Mouse (Mus musculus): ENCODE measurements at regions not wholly inside any gene's neighbourhood (a gene's known extent, or its start where the extent isn't known, plus 50 kb on each side); places are given as distances from the start of the nearest gene placed in this dataset.

GRCm38 (mm10) chr3:140179471-140179870, 974.0 kb downstream of the Stpg2 start:
- 84% methylated on average over 2 of the region's 2 CpGs for WGBS
- ATAC-seq (ENCODE audit: low read depth) (no peak), DNase-seq (ENCODE audit: low spot score) (no peak)
- no peaks in the 10 kb centered on the region for H3K36me3 ChIP-seq (ENCODE audit: control insufficient read depth, insufficient read depth, low read length)
- H3K4me2 ChIP-seq (ENCODE audit: low read depth, low read length) = no peak overlapping the region
- H3K9ac ChIP-seq (ENCODE audit: low read depth, low read length) = no peak overlapping the region
- H3K27ac ChIP-seq (replicated peaks; ENCODE audit: low read depth, low read length) = no peak overlapping the region
- no peaks in the 10 kb centered on the region for H3K4me1 ChIP-seq (ENCODE audit: control insufficient read depth, insufficient read depth, low read length)
- no peak overlapping the region for H3K4me3 ChIP-seq (ENCODE audit: low read depth, low read length)
- H3K27me3 ChIP-seq (replicated peaks; ENCODE audit: control insufficient read depth, insufficient read depth, low read length) = no peaks in the 10 kb centered on the region
- H3K9me3 ChIP-seq (ENCODE audit: control insufficient read depth, low read length) = no peaks in the 10 kb centered on the region

GRCm38 (mm10) chr3:140182690-140183089, 977.2 kb downstream of the Stpg2 start:
- Histone ChIP-seq H3K9me3 (ENCODE audit: control insufficient read depth, low read length) (no peaks in the 10 kb centered on the region), H3K27ac (replicated peaks; ENCODE audit: low read depth, low read length) (no peak overlapping the region), H3K27me3 (replicated peaks; ENCODE audit: control insufficient read depth, insufficient read depth, low read length) (no peaks in the 10 kb centered on the region), H3K4me3 (ENCODE audit: low read depth, low read length) (no peak overlapping the region), H3K9ac (ENCODE audit: low read depth, low read length) (no peak overlapping the region), H3K36me3 (ENCODE audit: control insufficient read depth, insufficient read depth, low read length) (no peaks in the 10 kb centered on the region), H3K4me1 (ENCODE audit: control insufficient read depth, insufficient read depth, low read length) (peaks cover 5% of the 10 kb centered on the region; the same call in 1 of the 2 replicates), H3K4me2 (ENCODE audit: low read depth, low read length) (no peak overlapping the region)
- ATAC-seq (ENCODE audit: low read depth) (no peak), DNase-seq (ENCODE audit: low spot score) (no peak)
- WGBS = 74% methylated on average over 4 of the region's 4 CpGs

DNA sequence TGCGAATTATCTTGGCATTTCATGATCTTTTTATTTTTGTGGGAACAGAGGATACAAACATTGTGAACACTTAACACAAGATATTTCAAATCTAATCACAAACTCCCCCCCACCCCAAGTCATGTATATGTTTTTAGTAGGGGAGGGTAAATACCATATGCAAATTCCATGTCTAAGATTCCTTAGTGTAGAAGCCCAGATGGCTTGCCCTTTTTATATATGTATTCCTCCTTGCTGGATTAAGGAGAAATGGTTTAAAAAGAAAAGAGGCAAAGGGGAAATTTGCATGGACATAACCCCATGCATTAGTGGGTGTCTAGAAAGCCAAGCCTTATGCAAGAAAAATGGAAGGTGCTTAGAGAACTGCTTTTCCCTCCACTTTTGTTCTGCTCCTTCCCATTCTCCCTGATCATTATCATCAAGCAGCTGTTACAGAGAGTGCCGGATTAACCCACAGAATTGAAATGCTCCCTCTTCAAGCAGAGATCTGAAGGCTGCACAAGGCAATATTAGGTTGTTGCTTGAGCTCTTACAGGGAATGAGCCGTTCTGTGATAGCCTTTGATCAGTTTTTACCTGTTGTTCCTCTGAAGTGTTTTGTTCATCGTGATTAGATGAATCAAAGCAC, 979.5 kb downstream of the Stpg2 start:
- peaks cover 5% of the 10 kb centered on the region; the same call in 1 of the 2 replicates for H3K4me1 ChIP-seq (ENCODE audit: control insufficient read depth, insufficient read depth, low read length)
- no peaks in the 10 kb centered on the region for H3K36me3 ChIP-seq (ENCODE audit: control insufficient read depth, insufficient read depth, low read length)
- H3K27me3 ChIP-seq (replicated peaks; ENCODE audit: control insufficient read depth, insufficient read depth, low read length) = no peaks in the 10 kb centered on the region
- H3K4me3 ChIP-seq (ENCODE audit: low read depth, low read length) = no peak overlapping the region
- 55% methylated on average over 4 of the region's 4 CpGs for WGBS
- DNase-seq (ENCODE audit: low spot score) (no peak), ATAC-seq (ENCODE audit: low read depth) (no peak)
- H3K27ac ChIP-seq (replicated peaks; ENCODE audit: low read depth, low read length) = no peak overlapping the region
- H3K4me2 ChIP-seq (ENCODE audit: low read depth, low read length) = no peak overlapping the region
- H3K9ac ChIP-seq (ENCODE audit: low read depth, low read length) = no peak overlapping the region
- H3K9me3 ChIP-seq (ENCODE audit: control insufficient read depth, low read length) = no peaks in the 10 kb centered on the region

- H3K27ac ChIP-seq (replicated peaks; ENCODE audit: low read depth, low read length) = no peak overlapping the region
- DNase-seq (ENCODE audit: low spot score) (no peak), ATAC-seq (ENCODE audit: low read depth) (no peak)
- H3K36me3 ChIP-seq (ENCODE audit: control insufficient read depth, insufficient read depth, low read length) = no peaks in the 10 kb centered on the region
- H3K4me3 ChIP-seq (ENCODE audit: low read depth, low read length) = no peak overlapping the region
- H3K27me3 ChIP-seq (replicated peaks; ENCODE audit: control insufficient read depth, insufficient read depth, low read length) = no peaks in the 10 kb centered on the region
- no peaks in the 10 kb centered on the region for H3K4me1 ChIP-seq (ENCODE audit: control insufficient read depth, insufficient read depth, low read length)
- no peaks in the 10 kb centered on the region for H3K9me3 ChIP-seq (ENCODE audit: control insufficient read depth, low read length)
- no peak overlapping the region for H3K9ac ChIP-seq (ENCODE audit: low read depth, low read length)
- H3K4me2 ChIP-seq (ENCODE audit: low read depth, low read length) = no peak overlapping the region
Measured at GRCm38 (mm10) chr3:140205914-140206313, 1000.4 kb downstream of the Stpg2 start.

DNA sequence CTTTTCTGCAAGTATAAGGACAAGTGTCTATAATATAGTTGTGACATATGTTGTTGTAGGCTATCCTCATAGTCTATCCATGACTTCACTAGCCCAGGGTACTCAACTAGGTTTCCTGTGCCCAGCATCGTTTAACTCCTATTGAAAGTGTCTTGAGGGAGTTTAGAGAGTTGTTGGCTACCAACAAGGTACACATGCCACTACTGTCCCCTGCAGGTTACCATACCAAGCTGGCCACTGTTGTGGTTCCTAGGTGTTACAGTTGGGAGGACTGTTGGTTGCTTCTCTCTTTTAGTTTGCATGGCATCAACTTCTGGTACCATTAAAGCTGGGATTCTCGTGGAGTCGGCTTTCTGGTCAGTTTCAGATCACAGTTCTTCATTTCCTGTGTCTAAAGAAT, 990.7 kb downstream of the Pdha2 start:
- WGBS = 87% methylated on average over 3 of the region's 3 CpGs
- no peaks in the 10 kb centered on the region for H3K9me3 ChIP-seq (ENCODE audit: control insufficient read depth, low read length)

DNA sequence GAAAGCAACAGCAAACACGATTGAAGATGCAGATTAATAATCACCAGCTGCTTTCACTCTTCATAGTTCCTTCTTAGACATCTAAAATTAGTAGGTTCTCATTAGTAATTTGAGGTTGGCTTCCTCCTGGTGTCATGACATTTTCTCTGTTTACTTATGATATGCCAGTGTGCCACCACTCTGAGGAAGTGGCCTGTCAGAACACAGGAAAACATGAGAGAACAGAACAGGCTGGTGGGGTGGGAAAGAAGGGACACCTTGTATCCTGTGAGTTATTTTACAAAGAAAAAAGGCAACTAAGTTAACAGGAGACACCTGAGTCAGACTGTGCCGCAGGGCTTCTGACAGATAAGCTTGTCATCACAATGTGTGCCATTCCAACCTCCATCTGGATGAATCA, 981.4 kb downstream of the Pdha2 start:
- WGBS = 76% methylated on average over 2 of the region's 2 CpGs
- no peaks in the 10 kb centered on the region for H3K9me3 ChIP-seq (ENCODE audit: control insufficient read depth, low read length)
- no peak for DNase-seq (ENCODE audit: low spot score)
- H3K36me3 ChIP-seq (ENCODE audit: control insufficient read depth, insufficient read depth, low read length) = no peaks in the 10 kb centered on the region
- H3K4me2 ChIP-seq (ENCODE audit: low read depth, low read length) = no peak overlapping the region
- ATAC-seq (ENCODE audit: low read depth) = no peak
- H3K4me1 ChIP-seq (ENCODE audit: control insufficient read depth, insufficient read depth, low read length) = no peaks in the 10 kb centered on the region
- no peak overlapping the region for H3K4me3 ChIP-seq (ENCODE audit: low read depth, low read length)
- H3K9ac ChIP-seq (ENCODE audit: low read depth, low read length) = no peak overlapping the region
- no peak overlapping the region for H3K27ac ChIP-seq (replicated peaks; ENCODE audit: low read depth, low read length)
- H3K27me3 ChIP-seq (replicated peaks; ENCODE audit: control insufficient read depth, insufficient read depth, low read length) = no peaks in the 10 kb centered on the region

More for the DNA sequence above, 990.7 kb downstream of the Pdha2 start:
- Histone ChIP-seq H3K4me1 (ENCODE audit: control insufficient read depth, insufficient read depth, low read length) (no peaks in the 10 kb centered on the region), H3K4me2 (ENCODE audit: low read depth, low read length) (no peak overlapping the region), H3K36me3 (ENCODE audit: control insufficient read depth, insufficient read depth, low read length) (no peaks in the 10 kb centered on the region), H3K27ac (replicated peaks; ENCODE audit: low read depth, low read length) (no peak overlapping the region), H3K9ac (ENCODE audit: low read depth, low read length) (no peak overlapping the region), H3K27me3 (replicated peaks; ENCODE audit: control insufficient read depth, insufficient read depth, low read length) (no peaks in the 10 kb centered on the region), H3K4me3 (ENCODE audit: low read depth, low read length) (no peak overlapping the region)
- no peak for DNase-seq (ENCODE audit: low spot score)
- ATAC-seq (ENCODE audit: low read depth) = no peak

DNA sequence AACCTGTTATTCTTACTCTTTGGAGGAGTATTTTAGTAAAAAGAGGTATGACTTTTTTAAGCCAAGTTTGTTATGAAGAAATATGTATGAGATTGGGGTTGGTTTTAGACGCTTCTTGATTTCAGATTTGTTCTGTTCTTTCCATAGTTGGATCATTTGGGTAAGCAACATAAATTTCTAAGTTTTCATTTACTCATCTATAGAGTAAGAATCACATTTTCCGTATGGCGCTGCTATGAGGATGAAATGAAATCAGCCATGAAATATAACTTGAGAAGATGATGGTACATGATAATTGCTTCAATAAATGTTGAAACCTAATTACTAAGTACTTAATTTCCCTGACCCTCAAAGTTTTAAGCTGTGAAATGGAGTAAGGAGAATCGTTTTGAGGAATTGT, 979.0 kb downstream of the Pdha2 start:
- Histone ChIP-seq H3K27ac (replicated peaks; ENCODE audit: low read depth, low read length) (no peak overlapping the region), H3K4me1 (ENCODE audit: control insufficient read depth, insufficient read depth, low read length) (no peaks in the 10 kb centered on the region), H3K4me2 (ENCODE audit: low read depth, low read length) (no peak overlapping the region), H3K27me3 (replicated peaks; ENCODE audit: control insufficient read depth, insufficient read depth, low read length) (no peaks in the 10 kb centered on the region), H3K9me3 (ENCODE audit: control insufficient read depth, low read length) (no peaks in the 10 kb centered on the region), H3K9ac (ENCODE audit: low read depth, low read length) (no peak overlapping the region), H3K36me3 (ENCODE audit: control insufficient read depth, insufficient read depth, low read length) (no peaks in the 10 kb centered on the region), H3K4me3 (ENCODE audit: low read depth, low read length) (no peak overlapping the region)
- ATAC-seq (ENCODE audit: low read depth) (no peak), DNase-seq (ENCODE audit: low spot score) (no peak)
- WGBS = 76% methylated on average over 4 of the region's 4 CpGs

DNA sequence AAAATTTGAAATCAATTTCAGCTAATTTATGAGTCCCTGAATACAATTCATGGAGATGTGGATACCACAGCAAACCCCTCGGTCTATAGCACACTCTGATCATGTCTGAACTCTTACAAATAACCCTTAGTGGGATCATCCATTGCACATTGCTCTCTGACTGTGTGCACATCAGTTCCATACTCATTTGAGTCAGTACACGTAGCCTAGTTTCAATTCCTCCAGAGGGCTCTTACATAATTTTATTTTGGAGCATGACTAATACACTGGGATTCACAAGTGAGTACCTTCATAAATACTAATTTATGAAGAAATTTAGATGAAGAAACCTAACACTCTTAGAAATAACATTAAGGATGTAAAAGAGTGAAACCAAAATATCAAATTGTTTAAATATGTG, 978.3 kb downstream of the Pdha2 start:
- ATAC-seq (ENCODE audit: low read depth) (no peak), DNase-seq (ENCODE audit: low spot score) (no peak)
- no peaks in the 10 kb centered on the region for H3K36me3 ChIP-seq (ENCODE audit: control insufficient read depth, insufficient read depth, low read length)
- H3K4me2 ChIP-seq (ENCODE audit: low read depth, low read length) = no peak overlapping the region
- no peaks in the 10 kb centered on the region for H3K9me3 ChIP-seq (ENCODE audit: control insufficient read depth, low read length)
- WGBS = 68% methylated on average over 2 of the region's 2 CpGs
- no peak overlapping the region for H3K9ac ChIP-seq (ENCODE audit: low read depth, low read length)
- H3K27ac ChIP-seq (replicated peaks; ENCODE audit: low read depth, low read length) = no peak overlapping the region
- no peak overlapping the region for H3K4me3 ChIP-seq (ENCODE audit: low read depth, low read length)
- no peaks in the 10 kb centered on the region for H3K4me1 ChIP-seq (ENCODE audit: control insufficient read depth, insufficient read depth, low read length)
- H3K27me3 ChIP-seq (replicated peaks; ENCODE audit: control insufficient read depth, insufficient read depth, low read length) = no peaks in the 10 kb centered on the region

DNA sequence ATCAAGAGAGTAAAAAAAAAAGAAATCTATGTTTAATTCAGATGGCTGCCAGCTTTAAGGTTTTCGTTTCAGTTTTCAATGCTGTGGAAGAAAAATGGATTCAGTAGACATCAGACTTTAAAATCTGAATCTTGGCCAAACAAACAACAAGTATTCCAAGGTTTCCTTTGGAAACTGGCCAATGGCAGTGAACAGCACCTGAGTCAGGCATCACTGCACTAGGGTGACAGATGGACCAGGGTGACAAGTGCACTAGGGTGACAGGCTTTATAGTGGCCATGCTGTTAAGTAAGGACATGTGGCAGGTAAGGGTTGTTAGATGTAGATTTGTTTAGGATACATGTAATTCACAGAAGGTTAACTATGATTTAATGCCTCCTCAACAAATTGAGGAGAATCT, 972.9 kb downstream of the Pdha2 start:
- H3K4me2 ChIP-seq (ENCODE audit: low read depth, low read length) = no peak overlapping the region
- no peak for DNase-seq (ENCODE audit: low spot score)
- no peaks in the 10 kb centered on the region for H3K36me3 ChIP-seq (ENCODE audit: control insufficient read depth, insufficient read depth, low read length)
- no peaks in the 10 kb centered on the region for H3K9me3 ChIP-seq (ENCODE audit: control insufficient read depth, low read length)
- H3K27me3 ChIP-seq (replicated peaks; ENCODE audit: control insufficient read depth, insufficient read depth, low read length) = no peaks in the 10 kb centered on the region
- H3K27ac ChIP-seq (replicated peaks; ENCODE audit: low read depth, low read length) = no peak overlapping the region
- H3K4me3 ChIP-seq (ENCODE audit: low read depth, low read length) = no peak overlapping the region
- no peak overlapping the region for H3K9ac ChIP-seq (ENCODE audit: low read depth, low read length)
- H3K4me1 ChIP-seq (ENCODE audit: control insufficient read depth, insufficient read depth, low read length) = no peaks in the 10 kb centered on the region
- ATAC-seq (ENCODE audit: low read depth) = no peak
- 73% methylated on average over 1 of the region's 1 CpGs for WGBS

All from embryonic facial prominence, embryonic 14.5 days (tissue).